In genomic region chr6:71332236-71332965, GRCm38 (mm10) we compare ENCODE assay signal across 30 mouse cellular contexts. TPM values are rescaled to one million over a fixed set of nuclear protein-coding genes. Genes with fewer than 3 reads are reported as not detected.
"Had no signal": no experiment of that assay in that cellular context is flagged by ENCODE, and none has a peak within 500 bp of the region (broad histone marks: within the 10 kb centered on the region; RNA-seq: fewer than 3 reads in every experiment).

No protein-coding gene starts in this region.

- H3K4me2 ChIP-seq: limb, embryonic 13.5 days; liver, embryonic 12.5 days; liver, embryonic 15.5 days; lung, embryonic 14.5 days; midbrain, embryonic 13.5 days; neural tube, embryonic 13.5 days had no signal

- H3K27me3 ChIP-seq: limb, embryonic 13.5 days; liver, embryonic 12.5 days; liver, embryonic 15.5 days; midbrain, embryonic 13.5 days; neural tube, embryonic 13.5 days had no signal

- ATAC-seq: intestine, postnatal 0 days; liver, embryonic 12.5 days; midbrain, embryonic 13.5 days; midbrain, embryonic 16.5 days had no signal

- H3K9me3 ChIP-seq: limb, embryonic 10.5 days; limb, embryonic 13.5 days; liver, embryonic 12.5 days; liver, embryonic 15.5 days; megakaryocyte, embryonic 14.5 days; midbrain, embryonic 10.5 days; midbrain, embryonic 13.5 days; neural tube, embryonic 13.5 days had no signal

- H3K4me3 ChIP-seq: layer of hippocampus, adult 2 months; limb, embryonic 10.5 days; limb, embryonic 13.5 days; liver, embryonic 12.5 days; liver, embryonic 15.5 days; megakaryocyte, embryonic 14.5 days; midbrain, embryonic 10.5 days; midbrain, embryonic 13.5 days; myocyte; neural tube, embryonic 13.5 days had no signal

- H3K27ac ChIP-seq: kidney, postnatal 0 days; layer of hippocampus, adult 2 months; limb, embryonic 10.5 days; limb, embryonic 13.5 days; liver, embryonic 12.5 days; liver, embryonic 15.5 days; midbrain, embryonic 10.5 days; midbrain, embryonic 13.5 days; neural tube, embryonic 13.5 days; stomach, postnatal 0 days had no signal

- H3K9ac ChIP-seq: limb, embryonic 13.5 days; liver, embryonic 12.5 days; liver, embryonic 15.5 days; lung, embryonic 14.5 days; midbrain, embryonic 13.5 days; neural tube, embryonic 13.5 days had no signal

- H3K4me1 ChIP-seq: limb, embryonic 10.5 days; limb, embryonic 13.5 days; liver, embryonic 12.5 days; liver, embryonic 15.5 days; megakaryocyte, embryonic 14.5 days; midbrain, embryonic 10.5 days; midbrain, embryonic 13.5 days; neural tube, embryonic 13.5 days had no signal

- H3K36me3 ChIP-seq: limb, embryonic 10.5 days; limb, embryonic 13.5 days; liver, embryonic 12.5 days; liver, embryonic 15.5 days; midbrain, embryonic 10.5 days; midbrain, embryonic 13.5 days; neural tube, embryonic 13.5 days had no signal

- DNase-seq: kidney, adult 2 months; kidney, postnatal 25 days; layer of hippocampus, adult 9-11 months; liver; lung, embryonic 14.5 days; lung, postnatal 10 days; retina, postnatal 1 day; right cerebral cortex, postnatal 25 days; spleen, adult 18-20 months had no signal

RNA-seq across cellular contexts. Expression of gene Cd8b1, which starts 9.8 kb away (rescaled TPM):
- total RNA-seq: layer of hippocampus, adult 2 months; layer of hippocampus, postnatal 25 days; left cerebral cortex, adult 18-20 months; left cerebral cortex, postnatal 25 days had no signal
- polyA plus RNA-seq: intestine, embryonic 14.5 days; kidney, embryonic 14.5 days; limb, embryonic 13.5 days; liver, embryonic 12.5 days; liver, embryonic 15.5 days; lung, embryonic 14.5 days; midbrain, embryonic 13.5 days; midbrain, embryonic 16.5 days; myocyte; neural tube, embryonic 13.5 days; stomach, postnatal 0 days had no signal

RNA-seq across cellular contexts. Expression of gene Smyd1, which starts 10.4 kb away (rescaled TPM):
- total RNA-seq: monocyte, adult 5-6 weeks; neutrophil, adult 5-6 weeks had no signal
- polyA plus RNA-seq: midbrain, embryonic 13.5 days had no signal

RNA-seq across cellular contexts. Expression of gene Cd8a, which starts 40.8 kb away (rescaled TPM):
- total RNA-seq: layer of hippocampus, adult 2 months; layer of hippocampus, postnatal 25 days; left cerebral cortex, adult 18-20 months; left cerebral cortex, postnatal 25 days had no signal
- polyA plus RNA-seq: intestine, embryonic 14.5 days; kidney, embryonic 14.5 days; limb, embryonic 10.5 days; limb, embryonic 13.5 days; liver, embryonic 12.5 days; liver, embryonic 15.5 days; lung, embryonic 14.5 days; midbrain, embryonic 10.5 days; midbrain, embryonic 13.5 days; midbrain, embryonic 16.5 days; myocyte; neural tube, embryonic 13.5 days; stomach, postnatal 0 days had no signal
